Mouse (Mus musculus) urinary bladder, adult 2 months (tissue): ENCODE data around the gene Tnfrsf25. TPM values are rescaled to one million over a fixed set of nuclear protein-coding genes. Genes with fewer than 3 reads are reported as not detected.

Source experiments
- DNase-seq: peaks from one replicate; pipeline ENCODE4 v3.0.0; 2022; ENCODE audit warnings: low spot score
- polyA plus RNA-seq: library from polyadenylated mRNA; depleted of rRNA; stranded (reverse); fragments of >200 nt; gene quantifications from 2 replicates; pipeline ENCODE4 v1.2.3, GENCODE M21; 2012

Tnfrsf25 gene
- polyA plus RNA-seq, 1 experiment: 3.7 TPM

DNA sequence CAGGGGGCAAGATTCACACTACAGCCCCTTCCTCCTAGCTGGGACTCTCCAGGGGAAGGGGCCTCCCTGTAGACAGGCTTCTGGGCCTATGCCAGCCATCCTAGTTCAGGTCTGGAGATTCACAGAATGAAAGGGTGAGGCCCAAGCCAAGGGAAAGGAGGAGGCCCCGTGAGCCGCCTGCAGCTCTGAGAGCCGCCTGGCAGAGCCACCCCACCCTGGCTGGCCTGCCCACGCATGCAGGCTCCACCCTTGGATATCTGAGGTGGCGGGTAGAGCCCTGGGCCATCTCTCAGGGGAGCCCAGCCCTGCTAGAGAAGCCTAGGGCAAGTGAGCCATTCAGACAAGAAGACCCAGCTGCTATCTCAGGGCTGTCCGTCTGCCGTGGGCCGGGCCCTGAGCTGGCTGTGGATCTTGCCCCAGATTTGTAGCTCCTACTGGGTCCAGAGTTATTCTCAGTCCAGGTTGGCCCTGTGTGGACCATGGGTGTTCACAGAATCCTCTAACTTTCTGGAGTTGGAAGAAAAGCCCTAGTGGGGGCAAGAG is 22.9 kb upstream of the Tnfrsf25 start:
- no peak for DNase-seq

DNA sequence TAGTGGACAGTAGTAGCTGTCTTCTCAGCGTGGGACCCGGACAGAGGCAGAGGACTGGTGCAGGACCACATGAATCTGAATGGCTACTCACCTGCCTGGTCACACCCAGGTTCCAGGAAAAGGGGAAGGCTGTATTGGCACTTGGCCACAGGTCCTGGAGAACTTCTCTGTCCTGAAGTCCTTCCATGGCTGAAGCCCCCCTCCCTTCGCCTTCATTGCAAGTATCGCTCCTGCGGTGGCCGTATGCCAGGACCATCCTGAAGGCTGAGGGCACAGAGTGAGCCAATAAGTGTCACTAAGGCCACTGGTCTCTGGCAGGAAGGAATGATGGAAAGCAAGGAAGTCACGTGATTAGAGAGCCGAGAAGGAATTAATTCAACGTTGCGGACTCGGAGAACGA is 21.5 kb upstream of the Tnfrsf25 start:
- no peak for DNase-seq

DNA sequence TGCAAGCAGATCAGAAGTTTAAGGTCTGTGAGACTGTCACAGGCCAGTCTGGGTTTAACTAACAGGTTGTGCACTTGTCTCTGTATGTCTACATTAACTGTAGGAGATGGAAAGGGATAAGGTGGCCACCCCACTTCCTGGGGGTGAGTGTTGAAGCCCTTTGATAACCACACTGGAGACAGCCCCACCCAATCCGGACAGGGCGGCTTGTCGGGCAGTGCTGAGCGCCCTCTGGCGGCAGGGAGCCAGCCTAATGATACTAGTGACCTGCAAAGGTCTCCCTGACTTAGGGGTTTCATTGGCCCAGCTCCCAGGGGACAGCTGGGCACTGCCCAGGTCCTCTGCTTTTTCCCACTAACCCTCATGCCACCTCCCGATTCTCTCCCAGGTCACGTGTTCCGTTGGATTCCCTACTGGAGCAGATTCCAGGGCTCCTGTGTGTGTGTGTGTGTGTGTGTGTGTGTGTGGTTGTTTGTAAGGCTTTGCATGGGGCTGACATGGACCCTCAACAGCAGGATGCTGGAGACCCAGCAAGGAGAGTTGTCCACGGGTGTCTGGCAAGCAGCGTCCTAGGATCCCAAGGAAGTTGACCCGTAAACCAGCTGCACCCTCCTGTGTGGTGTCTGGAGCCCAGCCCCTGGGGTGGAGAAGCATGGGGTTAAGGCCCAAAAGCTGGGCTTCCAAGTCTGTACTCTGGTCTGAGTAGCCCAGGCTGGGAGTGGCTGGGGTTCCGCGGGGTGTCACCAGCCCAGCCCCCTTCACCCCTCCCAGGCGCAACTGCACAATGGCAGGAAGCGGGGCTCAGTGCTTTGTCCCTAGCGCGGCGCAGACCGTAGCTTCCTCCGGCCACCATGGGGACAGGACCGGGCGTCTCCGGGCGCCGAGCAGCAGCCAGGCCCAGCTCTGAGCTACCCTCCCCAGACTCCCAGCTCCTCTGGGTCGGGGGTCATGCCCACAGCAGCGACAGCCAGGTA is 19.5 kb upstream of the Tnfrsf25 start:
- DNase-seq: peak; percentile 74

DNA sequence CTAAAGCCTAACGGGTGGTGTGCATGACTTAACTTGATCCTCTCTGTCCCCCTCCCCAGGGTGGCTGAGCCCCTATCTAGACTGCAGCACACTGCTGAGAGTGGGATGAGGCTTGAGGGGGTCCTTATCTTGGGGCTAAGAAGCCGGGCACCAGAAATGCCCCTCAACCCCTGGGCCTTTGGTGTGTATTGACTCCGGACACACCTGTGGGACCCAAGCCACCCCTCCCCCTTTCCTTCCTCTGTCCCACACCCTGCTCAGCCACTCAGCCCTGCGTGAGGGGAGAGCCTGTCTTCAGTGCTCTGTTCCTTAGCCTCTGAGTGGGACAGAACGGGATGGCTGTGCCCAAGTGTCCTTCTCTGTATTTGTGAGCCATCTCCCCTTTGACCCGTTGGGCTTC is 18.8 kb upstream of the Tnfrsf25 start:
- DNase-seq: no peak

DNA sequence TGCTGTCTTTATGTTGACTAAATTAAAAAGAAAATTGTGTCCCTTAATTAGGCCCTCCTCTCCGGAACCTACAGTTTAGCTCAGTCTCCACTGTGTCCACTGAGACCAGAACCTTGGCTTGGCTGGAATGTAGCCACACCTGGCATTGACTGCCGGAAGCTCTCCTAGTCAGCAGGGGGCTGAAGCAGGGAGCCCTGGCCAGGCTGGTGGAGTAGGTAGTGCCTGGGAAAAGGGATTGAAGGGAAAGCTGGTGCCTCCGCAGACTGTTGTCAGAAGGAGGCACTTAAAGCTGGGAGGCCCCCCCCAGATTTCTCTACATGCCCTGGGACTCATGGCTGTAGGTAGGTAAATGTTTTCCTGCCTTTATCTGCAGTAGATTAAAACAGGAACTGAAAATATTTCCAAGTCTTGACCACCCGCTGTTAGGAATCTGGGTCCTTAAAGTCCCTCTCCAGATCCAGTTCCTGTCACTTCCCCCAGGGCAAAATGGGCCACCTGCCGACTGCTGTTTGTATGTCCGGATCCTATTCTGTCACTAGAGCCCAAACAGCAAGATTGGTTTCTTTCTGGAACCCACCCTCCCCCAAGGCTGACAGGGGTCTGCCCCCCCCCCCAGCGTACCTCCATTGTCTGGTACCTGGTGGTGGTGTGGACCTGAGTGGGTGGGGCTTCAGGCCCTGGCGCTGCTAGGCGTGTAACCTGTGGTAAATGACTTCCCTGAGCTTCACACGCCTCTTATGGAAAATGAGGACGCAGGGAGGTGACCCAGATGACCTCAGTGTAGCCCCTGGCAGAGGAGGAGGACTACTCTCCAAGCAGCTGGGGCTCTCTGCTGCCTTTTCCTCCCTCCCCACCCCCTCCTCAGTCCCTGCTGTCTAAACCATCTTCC is 17.6 kb upstream of the Tnfrsf25 start:
- DNase-seq: no peak

DNA sequence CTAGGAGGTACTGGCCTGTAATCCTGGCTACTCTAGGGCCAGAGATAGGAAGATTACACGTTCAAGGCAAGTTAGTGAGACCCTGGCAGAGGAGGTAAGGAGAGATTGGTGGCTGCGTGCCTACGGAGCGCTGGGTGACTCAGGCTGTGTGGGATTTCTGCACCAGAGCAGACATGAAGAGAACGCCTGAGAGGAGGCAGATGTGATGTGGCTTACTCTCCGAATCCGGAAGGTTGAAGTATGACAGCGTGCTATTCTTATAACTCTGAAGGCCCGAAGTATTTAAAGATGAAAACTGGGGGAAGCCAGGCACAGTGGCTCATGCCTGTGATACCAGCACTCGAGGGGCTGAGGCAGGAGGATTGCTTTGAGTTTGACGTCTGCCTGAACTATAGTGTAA is 15.2 kb upstream of the Tnfrsf25 start:
- no peak for DNase-seq

DNA sequence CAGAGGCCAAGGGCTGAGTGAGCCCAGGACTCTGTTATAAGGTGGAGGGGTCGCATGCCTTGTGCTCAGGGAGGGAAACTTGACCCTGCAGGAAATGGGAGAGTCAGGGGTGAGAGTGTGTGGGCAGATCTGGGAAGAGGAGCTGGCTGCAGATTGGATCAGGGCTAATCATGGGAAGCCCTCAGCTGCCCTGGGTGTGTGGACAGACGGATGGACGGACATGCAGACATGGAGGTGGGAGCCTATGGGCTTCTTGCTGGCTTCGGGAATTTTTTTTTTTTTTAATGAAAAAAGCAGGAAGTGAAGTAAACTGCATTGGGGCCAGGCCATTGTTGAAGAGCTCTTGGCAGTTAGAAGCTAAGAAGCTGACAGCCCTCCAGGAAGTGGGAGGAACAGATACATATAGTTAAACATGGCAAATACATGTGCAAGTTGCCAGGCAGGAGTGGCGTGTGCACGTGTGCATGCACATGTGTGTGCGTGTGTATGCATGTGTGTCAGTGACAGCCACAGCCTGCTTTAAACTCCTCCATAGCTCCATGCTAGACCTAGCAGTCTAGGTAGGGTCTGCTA is 14.6 kb upstream of the Tnfrsf25 start:
- DNase-seq: no peak

DNA sequence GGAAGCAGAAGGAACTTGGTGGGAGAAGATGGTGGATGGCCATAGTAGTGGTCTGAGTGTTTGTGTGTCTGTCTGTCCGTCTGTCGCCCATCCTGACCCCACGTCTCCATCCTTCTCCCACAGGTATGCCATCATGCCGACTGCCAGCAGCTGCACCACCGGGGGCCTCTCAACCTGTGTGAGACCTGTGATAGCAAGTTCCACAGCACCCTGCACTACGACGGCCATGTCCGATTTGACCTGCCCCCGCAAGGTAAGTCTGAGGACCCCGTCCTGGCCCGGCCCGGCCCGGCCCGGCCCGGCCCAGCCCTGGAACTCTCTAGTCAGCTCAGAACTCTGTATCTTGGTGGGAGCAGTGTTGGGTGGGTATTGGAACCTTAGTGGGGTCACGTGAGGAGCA is 13.8 kb upstream of the Tnfrsf25 start:
- no peak for DNase-seq

DNA sequence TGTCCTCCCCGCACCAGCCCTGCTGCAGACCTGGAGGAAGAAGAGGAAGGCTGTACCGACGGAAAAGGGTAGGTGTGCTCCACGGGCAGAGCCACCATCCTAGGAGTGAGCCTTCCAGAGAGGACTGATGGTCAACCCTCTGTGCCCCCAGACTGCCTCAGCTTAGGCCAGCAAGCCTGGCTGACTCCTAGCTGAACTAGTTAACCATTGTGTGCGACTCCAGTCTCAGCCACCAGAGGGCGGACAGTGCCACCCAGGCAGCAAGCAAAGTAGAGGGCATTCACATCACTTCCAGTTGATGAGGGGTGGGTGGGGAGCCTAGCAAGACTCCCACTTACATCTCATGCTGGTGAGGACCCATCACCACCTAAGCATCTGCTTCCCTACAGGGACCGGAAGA is 12.7 kb upstream of the Tnfrsf25 start:
- peak; percentile 59 for DNase-seq

DNA sequence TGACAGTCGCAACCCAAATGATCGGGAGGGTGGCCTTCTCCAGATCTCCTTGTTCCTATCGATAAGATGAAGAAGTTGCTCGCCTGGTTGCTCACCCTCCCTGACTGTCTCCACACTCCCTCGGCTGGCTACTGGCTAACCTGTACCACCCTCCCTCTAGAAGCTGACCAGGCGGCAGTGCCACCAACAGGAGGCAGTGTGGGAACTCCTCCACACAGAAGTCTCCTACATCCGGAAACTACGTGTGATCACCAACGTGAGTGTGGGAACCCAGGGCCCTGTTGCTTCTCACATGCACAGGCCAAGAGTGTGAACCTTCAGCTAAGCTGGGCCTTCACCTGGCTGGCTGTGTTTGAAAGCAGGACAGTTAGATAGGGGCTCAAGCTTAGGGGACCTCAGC is 9.0 kb upstream of the Tnfrsf25 start:
- no peak for DNase-seq

DNA sequence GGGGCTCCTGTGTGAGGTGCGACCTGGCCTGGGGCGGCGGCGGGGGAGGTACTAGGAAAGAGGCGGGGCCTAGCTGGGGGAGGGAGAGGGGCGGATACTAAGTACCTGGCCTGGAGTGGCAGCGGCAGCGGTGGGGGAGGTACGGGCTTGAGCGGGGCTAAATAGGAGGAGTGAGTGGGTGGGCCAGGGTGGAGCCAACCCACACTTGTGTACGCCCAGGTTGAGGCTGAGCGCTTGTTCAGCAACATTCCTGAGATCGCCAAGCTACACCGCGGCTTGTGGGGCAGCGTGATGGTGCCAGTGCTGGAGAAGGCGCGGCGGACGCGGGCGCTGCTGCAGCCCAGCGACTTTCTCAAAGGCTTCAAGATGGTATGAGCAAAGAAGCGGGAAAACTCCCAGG is 8.2 kb upstream of the Tnfrsf25 start:
- no peak for DNase-seq

DNA sequence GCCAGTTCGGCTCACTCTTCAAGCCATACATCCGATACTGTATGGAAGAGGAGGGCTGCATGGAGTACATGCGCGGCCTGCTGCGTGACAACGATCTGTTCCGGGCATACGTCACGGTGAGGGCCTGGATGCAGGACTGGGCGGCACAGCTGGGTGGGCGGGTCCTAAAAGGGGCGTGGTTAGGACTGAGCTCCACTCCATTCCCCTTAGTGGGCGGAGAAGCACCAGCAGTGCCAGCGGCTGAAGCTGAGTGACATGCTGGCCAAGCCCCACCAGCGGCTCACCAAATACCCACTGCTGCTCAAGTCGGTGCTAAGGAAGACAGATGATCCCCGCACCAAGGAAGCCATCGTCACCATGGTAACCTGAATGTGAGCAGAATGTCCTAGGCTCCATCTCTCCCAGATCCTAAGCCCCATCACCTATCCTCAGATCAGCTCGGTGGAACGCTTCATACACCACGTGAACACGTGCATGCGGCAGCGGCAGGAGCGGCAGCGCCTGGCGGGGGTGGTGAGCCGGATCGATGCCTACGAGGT is 7.7 kb upstream of the Tnfrsf25 start:
- DNase-seq: no peak

DNA sequence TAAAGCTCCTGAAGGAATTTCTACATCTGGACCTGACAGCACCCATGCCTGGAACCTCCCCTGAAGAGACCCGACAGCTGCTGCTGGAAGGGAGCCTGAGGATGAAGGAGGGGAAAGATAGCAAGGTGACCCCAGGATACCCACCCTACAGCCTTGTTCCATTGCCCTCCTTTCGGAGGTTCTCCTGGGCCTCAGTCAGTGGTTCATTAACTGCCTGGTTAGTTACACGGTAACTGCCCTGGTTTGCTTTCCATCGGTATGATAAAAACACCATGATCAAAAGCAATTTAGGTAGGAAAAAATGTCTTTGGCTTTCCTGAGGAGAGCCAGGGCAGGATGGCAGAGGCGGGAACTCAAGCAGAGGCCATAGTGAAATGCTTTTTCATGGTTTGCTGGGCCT is 7.1 kb upstream of the Tnfrsf25 start:
- no peak for DNase-seq

DNA sequence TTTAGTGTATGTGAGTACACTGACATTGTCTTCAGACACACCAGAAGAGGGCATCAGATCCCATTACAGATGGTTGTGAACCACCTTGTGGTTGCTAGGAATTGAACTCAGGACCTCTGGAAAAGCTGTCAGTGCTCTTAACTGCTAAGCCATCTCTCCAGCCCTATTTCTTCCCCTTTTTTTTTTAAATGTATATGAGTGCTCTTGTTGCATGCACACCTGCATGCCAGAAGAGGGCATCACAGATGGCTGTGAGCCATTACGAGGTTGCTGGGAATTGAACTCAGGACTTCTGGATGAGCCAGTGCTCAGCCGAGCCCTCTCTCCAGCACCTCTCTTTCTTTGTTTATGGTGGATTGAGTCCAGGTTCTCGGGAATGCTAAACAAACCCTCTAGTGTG is 6.2 kb upstream of the Tnfrsf25 start:
- DNase-seq: no peak

DNA sequence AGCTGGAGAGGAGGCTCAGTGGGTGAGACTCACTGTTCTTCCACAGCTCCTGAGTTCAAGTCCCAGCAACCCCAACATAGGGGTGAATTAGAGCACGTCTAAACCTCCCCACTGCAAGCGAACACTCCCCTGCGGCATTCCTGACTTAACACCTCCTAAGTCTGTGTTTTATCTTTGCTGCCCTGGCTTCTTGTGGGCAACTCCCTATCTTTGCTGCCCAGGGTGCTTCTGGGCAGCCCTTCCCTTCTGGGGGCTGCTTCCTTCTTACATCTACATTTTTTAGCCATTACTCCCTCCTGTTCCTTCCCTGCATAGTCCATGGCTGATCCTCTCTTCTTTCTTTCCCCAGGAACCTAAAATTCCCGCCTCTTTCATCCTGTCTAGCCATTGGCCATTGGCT is 5.0 kb upstream of the Tnfrsf25 start:
- no peak for DNase-seq

DNA sequence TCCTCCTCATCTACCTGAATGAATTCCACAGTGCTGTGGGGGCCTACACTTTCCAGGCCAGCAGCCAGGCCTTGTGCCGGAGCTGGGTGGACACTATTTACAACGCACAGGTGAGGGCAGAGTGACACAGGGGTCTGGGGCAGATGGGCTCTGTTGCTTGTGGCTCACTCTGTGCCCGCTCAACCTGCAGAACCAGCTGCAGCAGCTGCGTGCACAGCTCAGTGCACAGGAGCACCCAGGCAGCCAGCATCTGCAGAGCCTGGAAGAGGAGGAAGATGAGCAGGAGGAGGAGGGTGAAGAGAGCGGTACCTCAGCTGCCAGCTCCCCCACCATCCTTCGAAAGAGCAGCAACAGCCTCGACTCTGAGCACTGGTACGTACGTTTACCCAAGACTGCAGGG is 3.4 kb upstream of the Tnfrsf25 start:
- DNase-seq: no peak

DNA sequence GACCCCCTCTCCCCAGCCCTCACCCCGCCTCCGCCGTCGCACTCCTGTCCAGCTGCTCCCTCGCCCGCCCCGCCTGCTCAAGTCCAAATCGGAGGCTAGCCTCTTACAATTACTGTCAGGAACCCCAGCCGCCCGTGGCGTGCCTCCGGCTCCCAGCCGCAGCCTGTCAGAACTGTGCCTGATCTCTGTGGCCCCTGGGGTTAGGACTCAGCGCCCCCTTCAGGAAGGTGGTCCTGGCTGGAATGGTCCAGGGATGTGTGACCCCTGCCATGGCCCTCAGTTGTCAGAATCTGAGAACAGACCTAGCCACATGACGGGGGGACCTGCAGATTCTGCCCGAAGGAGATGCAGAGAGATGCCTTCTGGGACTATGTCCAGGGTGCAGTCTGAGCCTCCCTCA is 1.7 kb upstream of the Tnfrsf25 start:
- no peak for DNase-seq

DNA sequence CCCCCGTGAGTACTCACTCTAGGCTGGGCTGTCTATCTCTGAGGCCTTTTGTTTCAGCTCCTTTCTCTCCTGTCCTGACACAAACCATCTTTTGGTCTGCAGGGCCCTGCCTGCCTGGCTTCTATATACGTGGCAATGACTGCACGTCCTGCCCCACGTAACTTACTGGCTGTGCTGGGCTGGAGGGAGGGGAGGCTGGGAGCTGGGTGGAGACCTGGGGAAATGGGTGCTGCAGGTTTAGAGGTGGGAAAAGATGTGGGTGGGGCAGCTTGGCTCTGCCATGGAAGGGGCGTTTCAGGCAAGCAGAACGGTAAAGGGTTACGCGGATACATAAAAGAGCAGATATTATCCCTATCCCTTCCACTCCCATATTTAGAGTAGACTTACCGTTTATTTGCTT is 1.8 kb downstream of the Tnfrsf25 start:
- DNase-seq: no peak

DNA sequence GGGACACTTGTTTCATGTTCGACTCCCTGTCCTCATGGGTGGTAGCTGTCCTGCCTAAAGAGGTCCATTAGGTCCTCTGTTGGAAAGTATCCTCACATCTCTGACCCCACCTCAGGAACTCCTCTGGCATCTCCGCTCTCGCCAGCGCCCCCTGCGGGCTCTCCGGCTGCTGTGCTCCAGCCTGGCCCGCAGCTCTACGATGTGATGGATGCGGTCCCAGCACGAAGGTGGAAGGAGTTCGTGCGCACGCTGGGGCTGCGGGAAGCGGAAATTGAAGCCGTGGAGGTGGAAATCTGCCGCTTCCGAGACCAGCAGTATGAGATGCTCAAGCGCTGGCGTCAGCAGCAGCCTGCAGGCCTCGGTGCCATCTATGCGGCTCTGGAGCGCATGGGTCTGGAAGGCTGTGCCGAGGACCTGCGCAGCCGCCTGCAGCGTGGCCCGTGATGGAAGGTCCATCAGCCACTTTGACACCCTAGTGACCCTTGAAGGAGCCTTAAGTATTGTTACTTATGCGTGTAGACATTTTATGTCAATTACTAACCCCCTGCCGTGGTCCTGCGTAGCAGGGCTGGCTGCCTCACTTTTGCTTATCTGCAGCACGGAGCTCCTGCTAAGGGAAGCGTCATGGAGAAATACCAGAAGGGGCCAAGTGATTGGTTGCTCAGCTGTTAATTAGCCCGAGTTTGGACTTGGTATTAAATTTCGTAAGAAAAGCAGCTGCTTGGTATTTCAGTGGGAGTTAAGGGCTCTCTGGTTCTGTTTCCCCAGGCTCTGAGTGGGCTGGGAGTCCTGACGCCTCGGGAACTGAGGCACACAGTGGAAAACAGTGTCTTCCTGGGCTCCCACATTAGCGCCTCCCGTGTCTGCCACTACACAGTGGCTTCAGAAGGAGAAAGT is 3.9 kb downstream of the Tnfrsf25 start:
- no peak for DNase-seq

DNA sequence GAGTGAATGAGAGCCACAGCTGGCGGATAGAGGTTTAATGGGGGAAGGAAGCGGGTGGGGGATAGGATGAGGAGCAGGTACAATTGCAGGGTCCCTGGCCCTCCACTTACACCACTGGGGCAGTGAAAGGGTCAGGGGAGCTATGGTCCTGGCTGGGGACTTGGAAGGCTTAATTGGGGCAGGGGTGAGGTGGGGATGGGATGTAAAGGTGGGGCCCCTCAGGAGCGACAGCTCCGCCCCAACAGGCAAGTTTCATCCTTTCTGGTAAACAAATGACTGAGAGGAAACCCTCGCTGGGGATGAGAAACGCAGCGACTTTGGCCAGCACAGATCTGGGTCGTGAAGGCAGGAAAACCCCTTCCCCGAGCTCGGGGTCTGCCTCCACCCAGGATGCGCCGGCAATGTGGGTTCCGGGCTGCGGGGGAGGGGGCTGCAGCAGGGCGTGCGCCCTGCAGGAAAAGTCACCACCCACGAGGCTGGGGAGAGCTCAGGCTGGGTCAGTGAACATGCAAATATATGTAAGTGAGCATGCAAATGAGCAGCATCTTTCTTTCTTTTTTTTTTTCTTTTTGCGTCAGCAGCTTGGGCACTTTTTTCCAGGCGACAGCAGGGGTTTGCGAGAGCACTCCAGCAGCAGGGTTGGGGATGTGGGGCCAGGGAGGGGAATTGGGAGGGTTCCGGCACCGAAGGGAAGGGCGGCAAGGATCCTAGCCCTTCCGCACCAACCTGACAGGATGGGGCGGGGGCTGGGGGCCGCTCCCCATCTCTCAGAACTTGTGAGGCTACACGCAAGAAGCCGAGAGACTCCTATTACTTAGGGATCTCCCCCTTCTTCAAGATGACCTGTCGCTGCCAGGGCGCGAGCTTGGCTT is 4.8 kb downstream of the Tnfrsf25 start:
- no peak for DNase-seq
